In genomic region chr5:135258280-135259150, GRCm38 (mm10) we compare ENCODE assay signal across 10 mouse cellular contexts. TPM values are rescaled to one million over a fixed set of nuclear protein-coding genes. Genes with fewer than 3 reads are reported as not detected.
A peak's percentile ranks its signal among the peaks of the same experiment; 100 is the strongest.
DNase-seq lines count a peak whose midpoint lies in the region; ATAC-seq lines count a peak whose summit lies in the region.
"Had no signal": no experiment of that assay in that cellular context is flagged by ENCODE, and none has a peak within 500 bp of the region (broad histone marks: within the 10 kb centered on the region; RNA-seq: fewer than 3 reads in every experiment).

No protein-coding gene starts in this region.

- peak overlapping the region; percentile 36 for H3K4me3 ChIP-seq in heart, embryonic 13.5 days
- H3K4me3 ChIP-seq in intestine, embryonic 14.5 days (ENCODE audit: low read depth, low read length), result peak overlapping the region; percentile 13
- no peak overlapping the region for H3K4me3 ChIP-seq in stomach, embryonic 14.5 days (ENCODE audit: low read depth, low read length)
- H3K4me3 ChIP-seq: erythroblast, embryonic 14.5 days; megakaryocyte, embryonic 14.5 days had no signal

- no peak for DNase-seq in heart, adult 8-10 months (ENCODE audit: low spot score)
- DNase-seq in retina, postnatal 1 day, result peak; percentile 55
- no peak for DNase-seq in retina, embryonic 14.5 days (ENCODE audit: low spot score)
- DNase-seq in intestine, embryonic 14.5 days (ENCODE audit: low spot score), result no peak
- no peak for DNase-seq in spleen, adult 12 weeks (ENCODE audit: low spot score)
- no peak for DNase-seq in adrenal gland, postnatal 10 days

- H3K9ac ChIP-seq in heart, embryonic 13.5 days, result peak overlapping the region; percentile 79
- H3K9ac ChIP-seq in intestine, embryonic 14.5 days (ENCODE audit: low read length), result peak overlapping the region; percentile 44
- H3K9ac ChIP-seq in stomach, embryonic 14.5 days (replicated peaks; ENCODE audit: low read depth, low read length), result peak overlapping the region; percentile 42

- H3K4me1 ChIP-seq in heart, embryonic 13.5 days, result peaks cover 18% of the 10 kb centered on the region
- H3K4me1 ChIP-seq in intestine, embryonic 14.5 days (replicated peaks; ENCODE audit: control insufficient read depth, insufficient read depth, low read length), result peaks cover 5% of the 10 kb centered on the region
- peaks cover 10% of the 10 kb centered on the region; the same call in 1 of the 2 replicates for H3K4me1 ChIP-seq in stomach, embryonic 14.5 days (ENCODE audit: control insufficient read depth, insufficient read depth, low read length)

- peak overlapping the region; percentile 63 for H3K4me2 ChIP-seq in heart, embryonic 13.5 days
- H3K4me2 ChIP-seq in intestine, embryonic 14.5 days (ENCODE audit: low read length), result peak overlapping the region; percentile 46
- peak overlapping the region; percentile 47 for H3K4me2 ChIP-seq in stomach, embryonic 14.5 days (replicated peaks; ENCODE audit: low read depth, low read length)

- peak overlapping the region; percentile 87 for H3K27ac ChIP-seq in heart, embryonic 13.5 days (replicated peaks)
- peak overlapping the region; percentile 59; the same call in 1 of the 2 replicates for H3K27ac ChIP-seq in intestine, embryonic 14.5 days (ENCODE audit: low read depth)
- H3K27ac ChIP-seq in stomach, embryonic 14.5 days (ENCODE audit: low read length), result peak overlapping the region; percentile 74

- ATAC-seq in heart, embryonic 13.5 days (ENCODE audit: extremely low read depth, insufficient number of reproducible peaks, low FRiP score, low TSS enrichment), result no peak
- ATAC-seq in intestine, embryonic 14.5 days (replicated peaks; ENCODE audit: low FRiP score, low TSS enrichment, low read depth), result no peak
- peak; percentile 37; the same call in 1 of the 2 replicates for ATAC-seq in stomach, embryonic 14.5 days (ENCODE audit: insufficient number of reproducible peaks, insufficient read depth, low FRiP score, low read depth)

- H3K9me3 ChIP-seq in heart, embryonic 13.5 days, result peaks cover 8% of the 10 kb centered on the region
- H3K9me3 ChIP-seq in intestine, embryonic 14.5 days (ENCODE audit: control insufficient read depth, low read length), result no peaks in the 10 kb centered on the region
- 0 out of 2 replicates have a peak, but pooled peaks cover 6% of the 10 kb centered on the region for H3K9me3 ChIP-seq in stomach, embryonic 14.5 days (ENCODE audit: control insufficient read depth, low read depth, low read length)

- WGBS in heart, embryonic 13.5 days, result 38% methylated on average over 30 of the region's 30 CpGs
- WGBS in intestine, embryonic 14.5 days, result 26% methylated on average over 30 of the region's 30 CpGs
- WGBS in stomach, embryonic 14.5 days, result 23% methylated on average over 30 of the region's 30 CpGs

- no peaks in the 10 kb centered on the region for H3K36me3 ChIP-seq in heart, embryonic 13.5 days
- no peaks in the 10 kb centered on the region for H3K36me3 ChIP-seq in intestine, embryonic 14.5 days (ENCODE audit: control insufficient read depth, insufficient read depth, low read length)
- H3K36me3 ChIP-seq in stomach, embryonic 14.5 days (ENCODE audit: control insufficient read depth, insufficient read depth, low read length), result no peaks in the 10 kb centered on the region

- H3K27me3 ChIP-seq in heart, embryonic 13.5 days (replicated peaks), result no peaks in the 10 kb centered on the region
- H3K27me3 ChIP-seq in intestine, embryonic 14.5 days (replicated peaks; ENCODE audit: control insufficient read depth, insufficient read depth, low read length), result no peaks in the 10 kb centered on the region
- no peaks in the 10 kb centered on the region for H3K27me3 ChIP-seq in stomach, embryonic 14.5 days (ENCODE audit: control insufficient read depth, insufficient read depth, low read length)

RNA-seq across cellular contexts. Expression of gene Fzd9, which starts 7.5 kb away (rescaled TPM):
- polyA plus RNA-seq in heart, embryonic 13.5 days (2015; fragmentation: Nextera tagmentation; extraction: Ambion mirVana), result 5.4 and 6.4 TPM in 2 replicates
- 1 to 10 TPM; 1.3 to 1.9 (median 1.6) TPM for total RNA-seq in heart, adult 8-10 months (2022)
- 0.65 and 1.2 TPM in 2 replicates for polyA plus RNA-seq in intestine, embryonic 14.5 days (2014; fragmentation: Nextera tagmentation; extraction: Ambion mirVana)
- 0.17 and 0.25 TPM in 2 replicates for polyA plus RNA-seq in stomach, embryonic 14.5 days (2014; fragmentation: Nextera tagmentation; extraction: Ambion mirVana)
- total RNA-seq in adrenal gland, postnatal 10 days (2021), result 1 to 10 TPM; 2.1 to 2.7 TPM
